Mouse (Mus musculus) frontal cortex, postnatal 25 days (tissue): ENCODE measurements at regions not wholly inside any gene's neighbourhood (a gene's known extent, or its start where the extent isn't known, plus 50 kb on each side); places are given as distances from the start of the nearest gene placed in this dataset.

Experiments used
- DNase-seq, 2 experiments: peaks; one replicate each; pipeline ENCODE4 v3.0.0; 2022; ENCODE audit warnings: low spot score in 2 of 2

DNA sequence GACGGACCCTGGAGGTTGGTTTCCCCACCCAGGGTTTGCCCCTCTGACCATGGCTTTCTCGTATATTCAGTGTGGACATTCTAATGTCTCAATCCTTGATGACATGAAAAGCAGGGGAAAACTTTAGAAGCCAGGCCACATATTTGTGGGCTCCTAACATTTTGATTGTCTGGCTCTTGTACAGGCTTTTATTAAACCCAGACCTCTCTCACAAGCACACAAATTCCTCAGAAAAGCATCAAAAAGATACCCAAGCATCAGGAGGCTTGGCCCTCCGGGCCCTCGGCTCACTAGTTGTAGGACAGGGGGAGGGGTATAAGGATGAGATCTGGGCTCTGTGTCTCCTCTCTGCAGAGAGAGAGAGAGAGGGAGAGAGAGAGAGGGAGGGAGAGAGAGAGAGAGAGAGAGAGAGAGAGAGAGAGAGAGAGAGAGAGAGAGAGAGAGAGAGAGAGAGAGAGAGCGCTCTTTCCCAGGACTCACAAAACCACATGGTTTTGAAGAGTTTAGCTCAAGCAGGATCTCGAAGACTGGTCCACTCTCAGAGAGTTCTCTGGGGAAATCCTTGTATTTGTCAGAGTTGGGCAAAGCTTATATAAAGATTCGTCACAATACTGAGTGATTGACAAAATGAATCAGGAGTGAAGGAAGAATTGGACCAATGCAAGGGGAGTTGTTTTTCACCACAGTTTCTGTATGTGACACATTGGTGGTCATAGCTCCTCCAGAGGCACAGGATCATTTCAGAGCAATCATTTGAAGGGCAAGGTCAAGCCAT, 167.2 kb upstream of the Cxcl12 start:
- DNase-seq, result no peak

DNA sequence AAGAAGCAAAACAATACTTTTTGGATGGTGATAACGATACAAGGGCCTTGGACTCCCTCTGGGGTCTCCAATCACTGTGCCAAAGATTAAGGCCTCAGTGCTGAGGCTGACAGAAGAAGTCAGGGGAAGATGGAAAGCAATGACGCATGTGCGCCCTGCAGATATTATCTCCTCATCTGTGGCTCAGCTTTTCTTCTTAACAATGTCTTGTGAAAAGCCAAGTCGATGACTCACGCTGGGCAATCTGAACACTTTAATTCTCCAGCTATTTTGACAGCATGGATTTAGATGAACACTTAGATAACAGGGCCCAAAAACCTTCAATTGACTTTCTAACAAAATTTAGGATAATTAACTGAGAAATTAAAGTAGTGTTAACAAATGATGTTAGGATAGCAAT, 155.7 kb upstream of the Cxcl12 start:
- no peak for DNase-seq

DNA sequence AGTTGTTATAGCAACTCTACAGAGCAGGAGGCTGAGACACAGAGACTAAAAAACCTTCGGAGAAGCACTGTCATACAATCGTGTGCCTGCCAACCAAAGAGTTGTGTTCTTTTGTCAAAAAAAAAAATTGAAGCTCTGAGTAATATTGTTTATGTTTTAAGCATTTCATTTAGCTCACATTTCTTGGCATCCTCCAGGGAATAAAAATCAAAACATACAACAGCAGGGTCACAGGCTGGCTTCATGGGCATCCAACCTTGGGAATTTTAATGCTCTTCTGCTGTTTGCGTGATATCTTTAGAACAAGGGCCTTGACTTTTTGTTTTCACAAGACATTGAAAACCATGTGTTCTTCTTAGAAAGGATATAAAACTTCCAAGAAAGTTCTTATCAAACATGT, 152.9 kb upstream of the Cxcl12 start:
- DNase-seq, result no peak

DNA sequence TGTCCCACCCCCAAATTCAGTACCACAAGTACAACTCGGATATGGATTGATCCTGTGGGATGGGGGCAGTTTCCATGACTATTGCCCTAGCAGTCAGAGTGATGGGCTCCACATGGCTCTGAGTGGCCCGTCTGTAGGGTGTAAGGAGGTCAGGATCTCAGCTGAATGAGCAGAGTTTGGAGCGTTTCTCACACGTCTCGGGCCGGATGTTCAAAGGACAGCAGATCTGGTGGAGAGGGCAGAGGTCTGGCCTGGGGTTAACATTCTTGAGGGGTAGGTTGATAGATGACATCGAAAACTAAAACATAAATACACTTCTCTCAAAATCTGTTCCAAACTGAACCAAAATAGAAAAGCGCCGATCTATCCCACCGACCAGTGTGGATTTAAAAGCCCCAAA, 146.5 kb upstream of the Cxcl12 start:
- DNase-seq, result no peak

DNA sequence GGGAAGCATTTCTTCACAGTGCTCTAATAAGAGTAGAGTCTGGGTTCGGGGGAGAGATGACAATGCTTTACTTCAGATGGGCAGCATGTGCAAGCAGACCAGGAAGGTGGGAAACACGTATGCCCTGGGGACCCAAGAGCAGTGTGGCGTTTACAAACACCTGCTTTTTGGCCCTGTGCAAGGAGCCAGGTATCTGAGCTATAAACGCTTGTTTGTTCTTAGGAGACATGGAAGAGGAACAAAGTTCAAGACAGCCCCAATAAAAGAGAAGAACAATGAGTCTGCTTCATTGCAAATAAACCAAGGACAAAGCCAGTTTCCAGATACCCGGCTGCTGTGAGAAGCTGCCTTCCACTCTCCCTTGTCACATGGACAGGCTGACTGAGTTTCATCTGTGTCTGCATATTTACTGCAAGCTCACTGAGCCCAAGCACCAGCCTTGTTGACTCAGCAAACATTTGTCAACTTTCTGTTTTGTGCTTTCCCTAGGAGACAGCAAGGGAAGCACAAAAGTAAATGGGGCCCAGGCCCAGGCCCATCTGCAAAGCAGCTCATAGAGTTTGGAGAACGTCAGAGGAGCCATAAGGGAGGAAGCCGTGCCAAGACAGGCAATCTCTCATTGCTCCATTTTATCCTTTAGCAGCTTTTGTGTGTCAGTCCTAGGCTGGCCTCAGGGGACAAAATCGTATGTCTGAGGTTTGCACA, 136.1 kb upstream of the Cxcl12 start:
- DNase-seq, result no peak

DNA sequence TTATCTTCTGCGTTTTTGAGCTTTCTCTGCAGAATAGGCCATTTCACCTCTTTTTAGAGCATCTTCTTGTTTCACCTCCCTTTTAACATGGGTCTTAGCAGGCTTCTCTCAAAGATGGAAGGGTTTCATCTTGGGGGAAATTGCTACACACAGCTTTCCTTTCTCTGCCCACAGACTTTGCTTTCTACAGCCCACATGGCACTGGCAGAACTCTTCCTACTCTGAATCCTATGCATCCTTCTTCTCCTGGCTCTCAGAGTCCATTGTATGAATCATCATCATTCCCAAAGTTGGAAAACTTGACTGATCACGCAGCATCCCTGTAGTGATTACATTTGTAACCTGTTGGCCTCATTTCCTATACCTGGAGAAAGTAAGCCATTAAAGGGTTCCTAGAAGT, 124.6 kb upstream of the Cxcl12 start:
- DNase-seq, result no peak

DNA sequence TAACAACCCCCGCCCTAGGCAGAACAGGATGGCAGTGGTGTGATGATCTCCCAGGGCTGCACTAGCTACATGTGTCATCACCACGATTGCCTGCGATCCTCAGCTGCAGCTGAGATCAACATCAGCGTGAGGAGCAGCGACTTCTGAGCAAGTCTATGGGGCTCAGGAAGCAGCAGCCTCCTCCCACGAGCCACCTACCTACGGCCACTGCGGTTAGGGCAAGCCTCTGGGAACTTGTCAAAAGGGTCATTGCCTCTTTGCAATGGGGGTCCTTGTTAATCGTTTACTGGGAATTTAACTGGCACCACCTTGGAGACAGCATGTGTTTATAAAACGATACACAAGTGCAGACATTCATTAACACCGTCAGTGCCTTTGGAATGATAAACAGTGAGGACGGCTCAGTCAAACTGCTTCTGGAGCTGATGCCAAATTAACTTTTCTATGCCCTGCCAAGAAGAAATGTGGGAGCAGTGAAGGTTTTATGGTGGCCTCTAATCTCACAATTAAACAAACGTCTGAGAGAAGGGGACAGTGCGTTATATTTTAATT, 118.8 kb upstream of the Cxcl12 start:
- DNase-seq, result no peak

DNA sequence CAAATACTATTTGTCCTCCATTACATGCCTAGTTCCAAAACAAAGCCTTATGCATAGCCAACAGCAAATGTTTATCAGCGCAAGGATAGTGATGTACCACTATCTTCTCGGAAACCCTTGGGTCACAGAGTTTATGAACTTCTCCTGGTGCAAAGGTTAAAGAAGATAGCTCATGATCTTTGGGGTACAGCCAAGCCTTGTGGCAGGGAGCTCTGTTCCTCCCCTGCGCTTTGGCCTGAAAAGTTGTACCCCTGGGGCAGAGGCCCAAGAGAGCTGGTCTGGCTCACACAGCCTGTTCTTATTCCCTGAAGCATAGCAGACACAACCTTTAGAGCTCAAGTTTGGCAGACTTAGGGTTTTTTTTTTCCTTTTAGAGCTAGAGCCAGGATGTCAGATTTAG, 107.6 kb upstream of the Cxcl12 start:
- DNase-seq, result no peak

DNA sequence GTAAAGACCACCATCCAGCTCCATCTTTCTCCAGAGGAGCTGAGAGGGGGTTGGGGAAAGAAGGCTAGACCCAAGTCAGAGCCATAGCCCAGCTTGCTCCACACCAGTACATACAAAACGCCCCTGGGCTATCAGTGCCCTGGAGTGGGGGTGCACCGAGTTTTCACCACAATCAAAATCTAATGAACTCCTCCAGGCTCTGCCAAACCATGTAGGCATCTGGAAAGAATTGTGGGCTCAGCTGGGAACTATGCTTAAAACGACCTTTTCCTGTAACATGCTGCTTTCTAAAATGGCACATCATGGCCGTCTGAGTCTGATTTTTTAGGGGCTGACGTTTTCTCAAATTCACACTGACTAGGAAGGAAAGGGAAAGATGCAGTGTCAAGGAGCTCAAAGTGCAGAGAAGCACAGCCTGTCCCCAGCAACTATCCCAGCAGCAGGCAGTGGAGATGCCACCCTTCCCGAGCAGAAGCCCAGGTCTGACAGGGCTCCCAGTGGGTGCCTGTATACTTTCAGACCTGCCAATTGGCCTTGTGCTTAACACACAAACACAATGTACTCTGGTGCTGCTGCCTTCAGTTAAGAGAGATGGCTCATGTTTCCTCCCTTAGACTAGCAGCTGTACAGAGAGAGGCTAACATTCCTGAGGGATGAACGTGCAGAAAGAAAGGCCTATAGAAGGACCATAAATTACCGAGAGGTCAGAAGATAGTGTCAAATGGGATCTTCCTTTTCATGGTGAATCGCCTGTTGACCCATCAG, 100.6 kb upstream of the Cxcl12 start:
- no peak for DNase-seq

DNA sequence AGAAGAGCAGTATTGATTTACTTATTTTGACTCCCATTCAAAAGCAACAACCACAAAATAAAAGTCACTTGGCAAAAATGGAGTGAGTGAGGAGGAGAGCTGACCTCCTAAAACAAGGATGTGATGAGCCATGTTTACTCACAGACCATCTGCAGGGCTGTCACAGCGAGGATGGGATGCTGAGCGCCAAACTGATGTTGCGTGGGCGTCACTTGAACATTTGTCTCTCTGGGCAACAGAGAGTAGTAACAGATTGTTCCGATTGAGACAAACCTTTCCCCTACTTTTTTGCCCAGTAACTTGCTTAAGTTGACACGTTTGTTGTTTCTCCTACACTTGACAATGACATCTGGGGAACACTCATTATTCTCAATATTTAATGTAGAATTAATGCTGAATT, 97.0 kb upstream of the Cxcl12 start:
- peak in 1 of 2 experiments; percentile 28 for DNase-seq

DNA sequence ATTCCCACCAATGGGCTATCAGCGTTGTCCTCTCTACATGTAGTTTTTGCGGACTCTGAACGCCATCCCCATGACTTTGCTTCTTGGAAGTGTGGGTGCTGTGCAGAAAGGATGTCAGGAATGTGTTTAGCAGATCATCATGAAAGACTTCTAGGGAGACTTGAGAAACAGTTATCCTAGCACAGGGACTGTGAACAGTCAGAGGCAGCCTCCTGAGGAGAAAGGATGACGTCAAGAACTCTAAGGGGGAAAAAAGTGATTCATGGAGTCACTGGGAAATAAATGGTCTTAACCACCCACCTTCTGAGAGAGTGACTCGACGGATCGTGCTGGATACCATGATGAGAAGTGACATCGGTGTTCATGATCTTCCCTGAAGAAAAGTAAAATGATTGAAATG, 96.5 kb upstream of the Cxcl12 start:
- DNase-seq, result no peak

DNA sequence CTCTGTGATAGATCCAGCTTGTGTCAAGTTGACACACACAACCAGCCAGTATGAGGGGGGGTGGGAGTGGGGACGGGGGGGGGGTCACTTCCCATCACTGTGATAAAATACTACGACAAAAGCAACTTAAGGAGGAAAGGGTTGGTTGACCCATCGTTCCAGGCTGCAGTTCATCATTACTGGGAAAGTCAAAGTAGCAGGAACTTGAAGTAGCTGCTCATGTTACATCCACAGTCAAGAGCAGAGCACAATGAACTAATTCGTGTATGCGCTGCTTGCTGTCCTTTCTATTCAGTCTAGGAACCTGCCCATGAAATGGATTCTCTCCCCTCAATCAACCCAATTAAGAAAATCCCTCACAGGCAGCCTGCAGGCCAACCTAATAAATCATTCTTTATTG, 88.8 kb upstream of the Cxcl12 start:
- DNase-seq, result no peak

DNA sequence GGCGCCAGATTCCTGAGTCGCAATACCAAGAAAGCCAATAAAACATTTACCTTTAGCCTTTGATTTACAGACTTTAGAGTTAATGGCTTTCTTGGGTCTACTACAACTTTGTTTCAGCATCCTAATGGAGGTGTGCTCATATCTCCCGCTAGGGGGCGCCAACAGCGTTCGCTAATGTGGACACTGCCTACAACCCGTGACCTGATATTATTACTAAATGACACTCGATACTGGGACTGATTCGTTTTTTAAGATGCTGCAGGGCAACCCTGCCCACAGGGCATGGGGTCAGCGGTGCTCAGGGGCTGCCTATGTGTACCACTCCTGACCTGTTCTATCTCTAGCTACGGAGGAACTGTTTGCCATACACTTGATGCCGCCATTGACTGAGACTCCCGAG, 87.4 kb upstream of the Cxcl12 start:
- DNase-seq, result no peak

DNA sequence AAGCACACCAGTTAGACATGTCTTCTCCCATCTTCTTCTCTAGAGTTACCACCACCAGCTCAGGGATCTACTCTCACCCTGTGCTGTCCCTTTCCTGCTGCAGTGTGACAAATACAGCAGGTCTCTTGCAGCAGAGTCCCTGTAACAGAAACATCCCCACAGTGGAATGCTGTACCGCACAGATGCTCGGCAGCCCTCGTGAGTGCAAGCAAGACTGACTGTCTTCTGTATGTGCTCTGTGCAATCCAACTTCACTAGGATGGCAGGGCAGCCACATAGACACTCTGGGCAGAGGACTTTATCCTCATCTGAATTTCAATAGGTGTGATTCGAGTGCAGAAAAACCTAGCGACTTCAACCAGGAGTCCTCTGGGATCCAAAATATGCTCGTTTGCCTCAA, 84.1 kb upstream of the Cxcl12 start:
- no peak for DNase-seq

DNA sequence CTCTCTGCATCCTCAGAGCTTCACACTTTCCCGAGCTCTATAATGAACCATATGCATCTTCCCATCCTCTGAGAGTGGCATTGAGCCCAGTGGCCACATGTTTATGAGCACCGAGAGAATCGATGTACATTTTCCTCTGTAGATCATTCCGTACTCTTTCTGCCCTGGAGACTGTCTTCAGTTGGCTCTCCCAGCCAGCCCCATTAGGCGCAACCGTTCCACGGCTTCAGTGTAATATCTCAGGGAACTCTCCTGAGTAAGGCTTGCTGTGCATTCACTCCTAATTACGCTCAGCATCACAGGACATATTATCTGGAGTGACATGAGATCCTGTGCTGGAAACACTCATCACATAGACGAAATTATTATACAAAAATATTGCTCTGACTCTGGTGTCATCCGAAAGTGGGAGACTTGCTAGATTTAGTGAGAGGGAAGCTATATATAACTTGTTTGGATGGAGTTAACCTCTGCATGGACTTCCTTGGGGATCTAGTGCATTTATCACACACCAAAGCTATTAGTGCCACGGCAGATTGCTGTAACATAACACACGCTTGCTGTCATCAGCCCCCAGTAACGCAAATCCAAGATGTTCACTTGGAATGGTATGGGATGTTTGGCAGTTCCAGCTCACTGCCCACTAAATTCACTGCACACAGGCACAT, 83.4 kb upstream of the Cxcl12 start:
- DNase-seq, result no peak

DNA sequence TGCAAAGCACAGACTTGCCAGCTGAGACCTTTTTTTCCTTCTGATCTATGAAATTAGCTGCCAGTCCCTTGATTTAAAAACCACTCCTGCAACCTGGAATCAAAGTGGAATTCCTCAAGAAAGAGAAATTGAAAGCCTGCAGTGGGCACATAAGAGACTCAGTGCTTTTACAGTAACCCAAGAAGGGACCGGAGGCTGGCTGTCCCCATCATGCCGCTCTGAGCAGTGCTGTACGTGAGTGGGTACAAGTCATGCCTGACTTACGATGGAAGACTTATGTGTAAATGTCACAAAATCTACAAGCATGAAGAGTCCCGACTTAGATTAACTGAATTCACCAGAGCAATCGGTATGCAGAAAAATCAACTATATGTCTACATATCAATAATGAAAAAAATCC, 73.6 kb upstream of the Cxcl12 start:
- no peak for DNase-seq

DNA sequence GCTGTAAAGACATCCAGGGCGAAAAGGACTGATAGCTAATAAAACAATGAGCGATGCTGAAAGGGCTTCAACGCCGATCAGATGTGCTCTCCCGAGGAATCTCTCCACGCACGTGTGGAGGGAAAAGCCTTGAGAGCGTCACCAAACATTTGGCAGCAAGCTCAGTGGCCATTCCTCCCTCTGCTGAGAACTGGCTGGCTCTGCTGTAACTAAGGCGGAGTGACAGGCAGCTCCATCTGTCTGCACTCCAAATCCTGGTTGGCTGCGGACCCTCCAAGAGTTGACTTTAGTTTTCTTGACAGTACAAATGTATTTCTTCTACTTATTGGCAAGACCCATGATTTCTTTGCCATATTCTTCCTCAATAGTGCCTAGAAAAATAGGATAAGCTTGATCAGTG, 68.5 kb upstream of the Cxcl12 start:
- no peak for DNase-seq

DNA sequence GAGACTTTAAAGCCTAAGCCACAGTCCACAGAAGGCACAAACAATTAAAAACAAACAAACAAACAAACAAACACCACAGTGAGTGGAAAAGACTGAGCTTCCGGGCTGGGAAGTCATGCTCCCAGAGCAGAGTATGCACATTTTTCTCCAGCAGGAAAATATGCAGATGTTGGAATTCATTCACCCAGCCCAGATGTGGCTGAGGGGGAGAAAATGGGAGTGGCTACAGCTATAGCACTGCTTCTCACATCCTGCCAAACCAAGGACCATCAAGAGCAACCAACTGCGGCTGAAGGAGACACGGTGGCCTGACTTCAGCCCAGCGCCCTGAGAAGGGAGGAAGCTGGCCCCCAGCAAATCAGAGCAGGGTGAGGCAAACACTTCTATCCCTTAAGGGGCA, 65.6 kb upstream of the Cxcl12 start:
- no peak for DNase-seq

DNA sequence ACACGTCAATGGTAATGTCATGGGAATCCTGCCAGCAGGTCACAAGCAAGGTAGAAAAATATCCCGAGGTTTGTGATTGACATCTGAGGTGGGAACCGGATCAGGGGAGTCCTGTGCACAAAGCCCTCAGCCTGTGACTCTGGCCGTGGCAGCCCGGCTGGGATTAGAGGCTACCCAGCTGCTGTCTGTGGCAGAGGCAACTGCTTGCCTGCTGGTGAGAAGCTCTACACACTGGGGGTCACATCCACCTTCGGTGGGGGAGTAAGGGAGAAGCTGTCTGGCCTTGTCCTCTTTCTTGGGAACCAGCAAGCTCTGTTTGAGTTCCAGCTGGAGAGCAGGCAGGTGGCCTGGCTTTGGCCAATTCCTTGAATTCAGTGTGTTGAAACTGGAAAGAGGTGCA, 64.3 kb upstream of the Cxcl12 start:
- DNase-seq, result no peak

DNA sequence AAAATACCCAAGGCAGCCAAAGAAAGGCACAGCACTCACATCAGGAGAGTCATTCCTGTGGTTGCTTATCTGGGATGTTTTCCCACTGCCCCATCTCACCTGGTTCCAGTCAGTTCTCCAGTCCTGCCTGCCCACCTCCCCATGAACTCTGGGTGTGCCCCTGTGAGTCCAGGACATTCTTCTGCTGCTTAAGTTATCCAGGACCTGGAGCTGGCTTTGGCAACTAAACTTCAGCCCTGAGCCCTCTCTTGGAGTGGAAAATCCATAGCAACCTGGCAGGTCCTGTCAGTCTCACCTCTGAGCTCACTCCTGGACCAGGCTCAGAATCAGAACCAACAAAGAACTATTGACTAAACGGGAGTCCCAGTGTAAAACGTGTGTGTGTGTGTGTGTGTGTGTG, 63.9 kb upstream of the Cxcl12 start:
- DNase-seq, result no peak

DNA sequence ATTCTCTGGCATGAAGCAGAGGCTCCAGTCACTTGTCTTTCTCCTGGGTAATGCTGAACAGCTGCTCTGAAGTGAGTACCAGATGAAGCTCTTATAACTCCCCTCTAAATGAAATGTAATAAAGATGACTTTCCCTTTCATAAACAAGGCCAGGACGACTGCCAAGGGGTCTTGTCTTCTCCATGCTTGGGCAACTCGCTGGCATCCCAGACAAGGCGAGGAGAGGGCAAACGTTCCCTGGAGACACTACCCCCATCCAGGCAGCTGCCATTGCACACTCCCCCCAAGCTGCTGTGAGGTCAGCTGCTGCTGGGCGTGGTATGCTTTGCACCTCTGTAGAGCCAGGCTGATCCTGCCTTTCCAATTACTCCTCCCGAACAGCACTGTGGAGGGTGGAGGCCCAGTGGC, 63.1 kb upstream of the Cxcl12 start:
- no peak for DNase-seq

DNA sequence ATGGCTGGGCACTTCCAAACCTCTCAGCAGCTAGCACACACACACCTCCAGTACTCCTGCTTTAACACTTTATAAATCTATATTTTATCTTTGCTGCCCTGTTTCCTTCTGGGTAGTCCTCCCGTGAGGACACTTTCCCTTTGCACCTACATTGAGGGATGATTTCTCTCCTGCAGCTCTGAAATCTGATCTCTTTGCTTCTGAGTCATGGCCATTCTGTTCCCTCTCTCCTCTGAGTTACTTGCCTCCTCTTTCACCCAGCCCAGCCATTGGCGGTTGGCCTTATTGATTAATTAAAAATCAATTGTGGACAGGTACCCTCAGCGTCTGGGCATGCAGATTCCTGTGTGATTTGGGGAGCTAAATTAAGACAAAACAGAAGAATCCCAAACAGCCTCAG, 58.0 kb upstream of the Cxcl12 start:
- DNase-seq, result no peak
